Mouse (Mus musculus) heart, embryonic 10.5 days (tissue): Measurements from ENCODE around the gene Tipin. TPM values are rescaled to one million over a fixed set of nuclear protein-coding genes. Genes with fewer than 3 reads are reported as not detected.
A peak's percentile ranks its signal among the peaks of the same experiment; 100 is the strongest.

ENCODE experiments used
- DNase-seq: peaks from one replicate; pipeline ENCODE4 v3.0.0-alpha.2; 2017; ENCODE audit warnings: low spot score
- H3K27ac ChIP-seq: fragments of 300-500 bp; sonication (generic); 2 replicates; pipeline ENCODE4 v1.5.1; 2016; ENCODE audit warnings: mild to moderate bottlenecking
- H3K27me3 ChIP-seq: fragments of 300-500 bp; sonication (generic); 2 replicates; pipeline ENCODE4 v1.6.1; 2016; ENCODE audit warnings: mild to moderate bottlenecking; ENCODE audit not compliant: poor library complexity, insufficient read depth, severe bottlenecking
- H3K36me3 ChIP-seq: fragments of 300-500 bp; sonication (generic); 2 replicates; pipeline ENCODE4 v1.6.1; 2016; ENCODE audit warnings: mild to moderate bottlenecking, moderate library complexity
- H3K4me1 ChIP-seq: fragments of 300-500 bp; sonication (generic); 2 replicates; pipeline ENCODE4 v1.6.1; 2016; ENCODE audit warnings: mild to moderate bottlenecking
- H3K4me3 ChIP-seq: fragments of 300-500 bp; sonication (generic); 2 replicates; pipeline ENCODE4 v1.5.1; 2016; ENCODE audit warnings: mild to moderate bottlenecking, moderate library complexity
- H3K9me3 ChIP-seq: fragments of 300-500 bp; sonication (generic); 2 replicates; pipeline ENCODE4 v1.6.1; 2016; ENCODE audit warnings: mild to moderate bottlenecking, moderate library complexity
- WGBS: fragments of 180-500 bp; shearing (Covaris S2); methylation state at CpG from one replicate; pipeline ENCODE4 v1.1.7; 2016; 5-methylcytosine and 5-hydroxymethylcytosine counted together
- polyA plus RNA-seq: library from polyadenylated mRNA; unstranded; fragments of >200 nt; fragmentation: Nextera tagmentation; extraction: Ambion mirVana; gene quantifications from 2 replicates; pipeline ENCODE4 v1.2.1, GENCODE M21; 2016

Gene Tipin
- polyA plus RNA-seq, 1 experiment from 2014 or later: 220 TPM

DNA sequence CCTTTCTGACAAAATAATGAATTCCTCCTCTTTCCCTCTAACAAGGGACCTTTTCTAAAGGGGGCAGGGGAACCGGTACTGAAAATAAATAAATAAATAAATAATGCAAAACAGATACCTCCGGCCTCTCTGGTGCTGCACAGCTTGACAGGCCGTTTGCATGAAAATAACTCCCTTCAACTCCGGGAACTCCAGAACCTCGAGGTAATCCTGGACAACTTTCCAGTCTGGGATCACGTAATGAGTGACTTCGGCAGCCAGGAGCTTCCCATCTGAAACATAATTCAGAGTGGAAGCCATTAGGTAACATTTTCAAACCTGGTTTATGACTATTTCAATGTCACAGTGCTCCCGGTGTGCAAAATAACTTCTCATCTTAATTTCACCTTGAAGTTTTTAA is 58.0 kb downstream of the Tipin start:
- H3K4me1 ChIP-seq: peaks cover 22% of the 10 kb centered on the region
- 49% methylated on average over 8 of the region's 8 CpGs for WGBS
- peaks cover 28% of the 10 kb centered on the region for H3K36me3 ChIP-seq
- H3K4me3 ChIP-seq: peak overlapping the region; percentile 84; the same call in 1 of the 2 replicates
- H3K27me3 ChIP-seq: no peaks in the 10 kb centered on the region
- H3K27ac ChIP-seq: no peak overlapping the region; the same call in 1 of the 2 replicates
- no peak for DNase-seq
- H3K9me3 ChIP-seq: no peaks in the 10 kb centered on the region

DNA sequence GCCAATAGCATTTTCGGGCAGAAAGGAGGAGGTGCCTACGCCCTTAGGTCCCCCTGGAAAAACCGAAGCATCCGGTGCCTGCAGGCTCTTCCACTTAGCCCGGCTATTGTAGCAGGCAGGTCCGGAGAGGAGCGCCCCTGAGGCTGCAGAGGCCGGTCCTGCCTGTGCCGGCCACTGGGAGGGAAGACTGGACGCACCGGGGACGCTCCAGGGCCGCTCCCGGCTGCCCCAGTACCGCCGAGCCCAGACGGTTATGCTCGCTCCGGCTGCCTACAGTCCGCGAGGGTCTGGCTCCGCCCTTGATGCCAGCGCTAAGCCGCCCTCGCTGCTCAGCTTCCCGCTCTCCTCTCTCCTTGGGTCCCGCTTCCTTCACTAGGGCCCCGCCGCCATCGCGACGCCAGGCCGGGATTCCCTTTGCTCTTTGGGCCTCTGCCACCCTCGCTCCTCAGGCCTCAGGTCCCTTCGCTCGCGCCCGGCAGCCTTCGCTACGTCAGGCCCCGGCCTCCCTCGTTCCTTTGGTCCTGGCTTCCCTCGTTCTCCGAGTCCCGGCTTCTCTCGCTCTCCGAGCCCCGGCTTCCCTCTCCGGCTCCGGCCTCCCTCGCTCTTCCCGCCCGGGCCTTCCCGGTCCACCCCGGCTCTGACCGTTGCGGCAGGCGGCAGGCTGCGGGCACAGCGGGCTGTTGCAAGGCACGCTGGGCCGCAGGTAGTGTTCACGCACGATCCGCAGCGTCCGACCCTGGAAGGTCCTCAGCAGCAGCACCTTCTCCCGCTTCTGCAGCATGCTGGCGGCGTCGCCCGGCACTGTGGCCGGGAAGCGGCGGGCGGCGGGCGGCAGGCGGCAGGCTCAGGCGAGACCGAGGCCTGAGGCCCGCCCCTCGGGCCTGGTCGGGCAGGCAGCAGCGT is 59.2 kb downstream of the Tipin start:
- Histone ChIP-seq H3K36me3 (peaks cover 22% of the 10 kb centered on the region), H3K27me3 (no peaks in the 10 kb centered on the region), H3K4me3 (peak overlapping the region; percentile 84), H3K9me3 (no peaks in the 10 kb centered on the region), H3K27ac (peak overlapping the region; percentile 100), H3K4me1 (peaks cover 22% of the 10 kb centered on the region)
- peak; percentile 92 for DNase-seq
- under 1% methylated on average over 84 of the region's 85 CpGs for WGBS

DNA sequence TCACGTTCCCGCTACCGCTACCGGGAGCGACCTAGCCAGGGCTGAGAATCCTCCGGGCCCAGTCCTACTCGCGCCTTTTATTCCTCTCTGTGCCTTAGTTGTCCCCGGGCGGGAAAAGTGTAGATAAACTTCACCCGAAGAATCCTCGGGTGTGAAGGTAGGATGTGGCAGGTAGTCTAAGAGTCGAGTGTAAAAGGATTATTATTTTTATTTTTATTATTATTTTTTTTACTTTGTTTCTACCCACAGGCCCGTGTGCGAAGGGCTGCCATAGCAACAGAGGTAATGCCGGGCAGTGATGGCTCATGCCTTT is 59.8 kb downstream of the Tipin start, which contains the start of gene Dis3l:
Gene Dis3l, minus strand, starts transcription at position 35 of the 313 bp plus-strand sequence.
- Histone ChIP-seq H3K36me3 (peaks cover 16% of the 10 kb centered on the region), H3K27ac (peak within 1 kb of the TSS; percentile 100), H3K4me1 (peaks cover 22% of the 10 kb centered on the region), H3K9me3 (no peaks in the 10 kb centered on the region), H3K4me3 (peak within 1 kb of the TSS; percentile 84), H3K27me3 (no peaks in the 10 kb centered on the region)
- DNase-seq: no peak
- 20% methylated on average over 16 of the region's 16 CpGs for WGBS

DNA sequence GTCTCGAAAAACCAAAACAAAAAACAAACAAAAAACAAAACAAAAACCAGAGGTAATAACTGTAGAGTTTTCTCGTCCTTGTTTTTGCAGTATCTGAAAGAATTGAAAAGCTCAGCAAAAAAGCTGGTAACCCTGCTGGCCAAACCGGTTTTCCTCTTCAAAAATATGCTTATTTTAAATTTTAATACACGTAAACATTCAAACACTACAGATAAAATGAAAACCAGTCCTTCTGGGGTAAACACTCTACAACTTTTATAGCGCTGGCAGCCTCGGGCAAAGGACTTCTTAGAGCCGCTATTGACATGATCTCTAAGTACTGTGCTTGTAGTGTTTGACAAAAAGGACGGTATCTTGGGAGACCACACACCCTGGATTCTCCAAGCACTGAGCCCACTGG is 60.3 kb downstream of the Tipin start:
- Histone ChIP-seq H3K36me3 (peaks cover 12% of the 10 kb centered on the region), H3K9me3 (no peaks in the 10 kb centered on the region), H3K4me1 (peaks cover 22% of the 10 kb centered on the region), H3K4me3 (peak overlapping the region; percentile 84; the same call in 1 of the 2 replicates), H3K27me3 (no peaks in the 10 kb centered on the region), H3K27ac (peak overlapping the region; percentile 100; the same call in 1 of the 2 replicates)
- DNase-seq: no peak
- WGBS: 87% methylated on average over 8 of the region's 8 CpGs

DNA sequence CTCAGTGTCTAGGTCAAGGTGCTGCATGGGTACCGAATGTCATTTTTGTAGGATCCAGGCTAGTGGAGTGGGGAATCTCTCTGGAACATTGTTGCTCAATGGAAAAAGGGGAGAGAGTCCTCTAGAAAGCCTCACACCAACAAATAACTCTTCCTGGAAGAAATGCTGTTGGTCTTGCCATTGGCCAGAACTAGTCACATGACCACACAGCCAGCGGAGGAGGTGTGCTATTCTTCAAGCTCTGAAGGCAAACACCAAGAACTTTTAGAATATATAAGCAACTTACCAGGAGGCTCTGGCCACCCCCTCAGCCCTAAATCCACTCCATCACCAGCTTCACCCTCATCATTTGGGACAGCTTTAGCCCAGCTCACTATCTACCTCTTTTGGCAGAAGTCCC is 62.3 kb downstream of the Tipin start:
- peaks cover 22% of the 10 kb centered on the region for H3K4me1 ChIP-seq
- no peak overlapping the region for H3K27ac ChIP-seq
- H3K36me3 ChIP-seq: no peaks in the 10 kb centered on the region
- H3K4me3 ChIP-seq: no peak overlapping the region
- H3K27me3 ChIP-seq: no peaks in the 10 kb centered on the region
- H3K9me3 ChIP-seq: no peaks in the 10 kb centered on the region
- DNase-seq: no peak
- WGBS: 76% methylated on average over 2 of the region's 2 CpGs

DNA sequence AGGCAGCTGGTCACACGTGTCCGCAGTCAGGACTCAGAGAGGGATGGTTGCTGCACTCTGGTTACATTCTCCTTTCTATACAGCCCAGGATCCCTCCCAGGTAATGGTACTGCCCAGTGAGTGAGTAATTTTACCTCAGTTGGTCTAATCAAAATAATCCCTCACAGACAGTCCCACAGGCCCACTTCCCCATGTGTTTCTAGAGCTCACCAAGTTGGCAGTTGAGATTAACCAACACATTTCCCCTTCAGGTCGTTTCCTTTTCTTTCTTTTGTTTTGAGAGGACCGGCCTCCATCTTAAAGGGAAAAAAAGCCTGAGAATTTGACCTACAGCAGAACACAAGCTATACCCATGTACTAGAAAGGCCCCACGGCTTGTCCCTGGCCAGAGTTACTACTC is 64.5 kb downstream of the Tipin start:
- Histone ChIP-seq H3K4me1 (0 out of 2 replicates have a peak, but pooled peaks cover 6% of the 10 kb centered on the region), H3K9me3 (no peaks in the 10 kb centered on the region), H3K27me3 (no peaks in the 10 kb centered on the region), H3K27ac (no peak overlapping the region), H3K36me3 (no peaks in the 10 kb centered on the region), H3K4me3 (no peak overlapping the region)
- no peak for DNase-seq
- 57% methylated on average over 5 of the region's 5 CpGs for WGBS

DNA sequence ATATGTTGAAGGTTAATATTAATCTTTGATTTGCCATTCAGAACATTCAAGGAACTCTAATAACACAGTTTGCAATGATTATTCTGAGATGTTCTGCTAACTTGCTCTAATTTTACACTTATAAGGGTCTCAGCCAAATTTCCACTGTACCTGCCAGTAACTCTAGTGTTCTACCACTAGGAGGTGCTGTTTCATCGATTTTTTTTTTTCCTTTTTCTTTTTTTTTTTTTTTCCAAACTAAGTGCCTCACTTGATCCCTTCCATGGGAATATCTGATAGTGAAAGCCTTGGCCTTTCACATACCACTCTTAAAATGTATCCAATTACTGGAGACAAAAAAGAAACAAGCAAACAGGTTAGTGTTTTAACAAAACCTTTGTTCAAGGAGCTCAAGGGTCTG is 66.0 kb downstream of the Tipin start:
- WGBS: 3% methylated on average over 1 of the region's 1 CpGs
- H3K27ac ChIP-seq: no peak overlapping the region
- no peak for DNase-seq

DNA sequence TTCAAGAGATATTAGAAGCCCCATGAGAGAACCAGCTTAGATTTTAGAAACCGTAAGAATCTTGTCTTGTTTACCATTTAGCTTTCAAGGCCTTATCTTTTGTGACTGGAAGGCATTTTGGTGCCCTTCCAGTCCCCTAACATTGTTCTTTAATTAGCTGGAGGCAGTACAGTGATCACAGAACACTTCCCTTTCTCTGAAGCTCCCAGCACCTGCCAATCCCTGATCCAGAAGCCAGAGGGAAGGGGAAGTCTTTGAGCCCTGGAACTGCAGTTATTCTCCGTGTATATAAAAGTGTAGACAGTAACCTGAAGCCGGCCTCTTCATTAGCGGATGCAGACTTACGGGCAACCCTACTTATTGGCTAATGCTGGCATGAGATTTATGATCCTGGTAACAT is 68.1 kb downstream of the Tipin start:
- H3K4me1 ChIP-seq: no peaks in the 10 kb centered on the region
- H3K9me3 ChIP-seq: no peaks in the 10 kb centered on the region
- H3K27me3 ChIP-seq: no peaks in the 10 kb centered on the region
- no peaks in the 10 kb centered on the region for H3K36me3 ChIP-seq
- H3K4me3 ChIP-seq: no peak overlapping the region
- 67% methylated on average over 5 of the region's 5 CpGs for WGBS
- no peak for DNase-seq
- H3K27ac ChIP-seq: no peak overlapping the region

More for the DNA sequence above, 66.0 kb downstream of the Tipin start:
- no peaks in the 10 kb centered on the region for H3K9me3 ChIP-seq
- no peaks in the 10 kb centered on the region for H3K36me3 ChIP-seq
- no peak overlapping the region for H3K4me3 ChIP-seq
- H3K4me1 ChIP-seq: no peaks in the 10 kb centered on the region
- H3K27me3 ChIP-seq: no peaks in the 10 kb centered on the region

DNA sequence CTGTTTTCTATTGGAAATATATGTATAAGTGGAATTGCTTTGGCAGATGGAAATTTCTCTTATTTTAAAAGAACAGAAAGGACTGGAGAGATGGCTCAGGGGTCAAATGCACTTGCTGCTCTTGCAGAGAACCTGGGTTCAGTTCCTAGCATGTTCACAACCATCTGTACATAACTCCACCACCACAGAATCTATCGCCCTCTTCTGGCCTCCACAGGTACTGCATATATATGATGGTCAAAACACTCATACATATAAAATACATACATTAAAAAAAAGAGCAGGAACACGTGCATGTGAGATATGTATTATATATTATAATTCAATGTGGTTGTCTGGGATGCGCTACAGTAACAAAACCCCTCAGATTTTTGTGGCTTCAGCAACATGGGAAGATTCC is 69.8 kb downstream of the Tipin start:
- Histone ChIP-seq H3K9me3 (no peaks in the 10 kb centered on the region), H3K4me1 (no peaks in the 10 kb centered on the region), H3K27ac (no peak overlapping the region), H3K27me3 (no peaks in the 10 kb centered on the region), H3K36me3 (no peaks in the 10 kb centered on the region), H3K4me3 (no peak overlapping the region)
- WGBS: 38% methylated on average over 3 of the region's 3 CpGs
- no peak for DNase-seq

Other genes with a start within 250 kb of the Tipin start
- not detected in 2 replicates for gene Lctl, start 164.4 kb upstream of the Tipin start, polyA plus RNA-seq
- gene Zwilch, start 108.5 kb upstream of the Tipin start, polyA plus RNA-seq: 28.1 and 31.6 TPM in 2 replicates
- gene Rpl4, start 108.2 kb upstream of the Tipin start, polyA plus RNA-seq: 998 and 1,151 TPM in 2 replicates
- 25.8 and 29.8 TPM in 2 replicates for gene Snapc5, start 102.3 kb upstream of the Tipin start, polyA plus RNA-seq
- 3.2 TPM in 2 replicates for gene Uchl4, start 46.4 kb upstream of the Tipin start, polyA plus RNA-seq
- gene Map2k1, start 27.9 kb upstream of the Tipin start, polyA plus RNA-seq: 108 and 118 TPM in 2 replicates
- gene Dis3l, start 59.7 kb downstream of the Tipin start, polyA plus RNA-seq: 20.0 and 23.2 TPM in 2 replicates
- gene Megf11, start 104.0 kb downstream of the Tipin start, polyA plus RNA-seq: 0.31 and 0.40 TPM in 2 replicates